In the genomic region with DNA sequence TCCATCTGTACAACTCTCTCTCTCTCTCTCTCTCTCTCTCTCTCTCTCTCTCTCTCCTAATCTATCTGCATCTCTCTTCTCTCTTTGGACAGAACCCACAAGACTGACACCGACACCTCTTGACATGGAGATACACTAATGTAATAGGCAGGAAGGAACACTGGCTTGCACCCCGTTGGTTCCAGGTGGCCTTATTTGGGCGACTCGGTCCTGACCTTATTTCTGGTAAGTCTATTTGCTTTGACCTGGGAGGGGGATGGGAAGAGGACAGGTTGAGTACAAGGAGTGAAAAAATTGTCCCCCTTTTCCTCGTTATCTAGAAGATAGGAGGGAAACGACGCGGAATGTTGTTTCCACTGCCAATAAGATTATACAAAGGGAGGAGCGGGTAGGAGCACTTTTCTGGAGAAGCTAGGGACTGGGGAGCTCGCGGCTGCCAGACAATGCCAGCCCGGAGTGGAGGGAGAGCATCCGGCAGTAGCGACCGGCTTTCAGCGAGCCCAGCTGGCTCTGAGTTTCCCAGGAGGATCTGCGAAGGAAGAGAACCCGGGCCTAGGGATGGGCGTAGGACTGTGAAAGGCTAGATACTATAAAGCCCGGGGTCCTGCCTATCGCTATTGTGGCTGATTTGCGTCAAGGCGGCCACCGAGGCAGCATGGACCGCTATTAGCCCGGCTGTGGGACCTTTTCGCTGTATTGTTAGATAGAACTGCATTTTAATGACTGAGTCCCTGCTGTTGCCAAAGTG, we compare ENCODE assay signal across 9 mouse cellular contexts. TPM values are rescaled to one million over a fixed set of nuclear protein-coding genes. Genes with fewer than 3 reads are reported as not detected.
A peak's percentile ranks its signal among the peaks of the same experiment; 100 is the strongest.
DNase-seq lines count a peak whose midpoint lies in the region; ATAC-seq and TF ChIP-seq lines count a peak whose summit lies in the region.
"Had no signal": no experiment of that assay in that cellular context is flagged by ENCODE, and none has a peak within 500 bp of the region (broad histone marks: within the 10 kb centered on the region; RNA-seq: fewer than 3 reads in every experiment).

No protein-coding gene starts in this region.

- TF ChIP-seq POLR2A in limb, embryonic 14.5 days (IDR thresholded peaks at IDR 0.05; ENCODE audit: borderline replicate concordance, extremely low read depth, insufficient read depth, insufficient read length) = no peak

- no peaks in the 10 kb centered on the region for H3K9me3 ChIP-seq in kidney, embryonic 16.5 days (ENCODE audit: low read length)
- no peaks in the 10 kb centered on the region for H3K9me3 ChIP-seq in forebrain, embryonic 12.5 days
- H3K9me3 ChIP-seq in limb, embryonic 14.5 days (ENCODE audit: control insufficient read depth, low read length) = no peaks in the 10 kb centered on the region

- 0% methylated on average over 27 of the region's 27 CpGs for WGBS in kidney, embryonic 16.5 days
- WGBS in forebrain, embryonic 12.5 days = 1% methylated on average over 27 of the region's 27 CpGs
- under 1% methylated on average over 27 of the region's 27 CpGs for WGBS in limb, embryonic 14.5 days

- no peak overlapping the region for H3K9ac ChIP-seq in kidney, embryonic 16.5 days (replicated peaks; ENCODE audit: low read length)
- H3K9ac ChIP-seq in forebrain, embryonic 12.5 days = peak overlapping the region; percentile 56; the same call in 1 of the 2 replicates
- H3K9ac ChIP-seq in limb, embryonic 14.5 days (ENCODE audit: low read depth, low read length, severe bottlenecking) = no peak overlapping the region

- no peak for DNase-seq in kidney, adult 8-10 months
- peak; percentile 59 for DNase-seq in cerebellum, adult 11 months
- no peak for DNase-seq in limb, embryonic 14.5 days (ENCODE audit: low spot score)
- no peak for DNase-seq in spleen, adult 12 weeks (ENCODE audit: low spot score)
- no peak for DNase-seq in urinary bladder, postnatal 4 days (ENCODE audit: low spot score in 2 of 2)
- no peak for DNase-seq in adrenal gland, adult 2 months

- H3K27ac ChIP-seq in kidney, embryonic 16.5 days (ENCODE audit: low read length) = no peak overlapping the region
- H3K27ac ChIP-seq in forebrain, embryonic 12.5 days = peak overlapping the region; percentile 68
- no peak overlapping the region for H3K27ac ChIP-seq in limb, embryonic 14.5 days (replicated peaks; ENCODE audit: low read depth, low read length)

- no peak for ATAC-seq in kidney, embryonic 16.5 days (ENCODE audit: low FRiP score, low TSS enrichment)
- ATAC-seq in forebrain, embryonic 12.5 days (ENCODE audit: low FRiP score) = no peak
- no peak for ATAC-seq in limb, embryonic 14.5 days (ENCODE audit: low FRiP score, low read depth)

- peak overlapping the region; percentile 19 for H3K4me3 ChIP-seq in kidney, embryonic 16.5 days (ENCODE audit: low read length)
- H3K4me3 ChIP-seq in forebrain, embryonic 12.5 days (replicated peaks) = peak overlapping the region; percentile 39
- H3K4me3 ChIP-seq in limb, embryonic 14.5 days (replicated peaks; ENCODE audit: low read length) = 0 out of 2 replicates have a peak overlapping the region, but pooled peaks have one; percentile 16

- peaks cover 98% of the 10 kb centered on the region for H3K27me3 ChIP-seq in kidney, embryonic 16.5 days (ENCODE audit: insufficient read depth, low read length)
- peaks cover 93% of the 10 kb centered on the region for H3K27me3 ChIP-seq in forebrain, embryonic 12.5 days
- H3K27me3 ChIP-seq in limb, embryonic 14.5 days (ENCODE audit: control insufficient read depth, insufficient read depth, low read length) = peaks cover 92% of the 10 kb centered on the region

- H3K36me3 ChIP-seq in kidney, embryonic 16.5 days (ENCODE audit: insufficient read depth, low read length) = no peaks in the 10 kb centered on the region
- no peaks in the 10 kb centered on the region for H3K36me3 ChIP-seq in forebrain, embryonic 12.5 days (replicated peaks)
- H3K36me3 ChIP-seq in limb, embryonic 14.5 days (ENCODE audit: control insufficient read depth, insufficient read depth, low read length) = no peaks in the 10 kb centered on the region
- H3K36me3 ChIP-seq: G1E had no signal

- H3K4me1 ChIP-seq in kidney, embryonic 16.5 days (ENCODE audit: insufficient read depth, low read length) = peaks cover 15% of the 10 kb centered on the region
- H3K4me1 ChIP-seq in forebrain, embryonic 12.5 days = peaks cover 53% of the 10 kb centered on the region
- H3K4me1 ChIP-seq in limb, embryonic 14.5 days (ENCODE audit: control insufficient read depth, insufficient read depth, low read length) = no peaks in the 10 kb centered on the region

- peak overlapping the region; percentile 7 for H3K4me2 ChIP-seq in kidney, embryonic 16.5 days (replicated peaks; ENCODE audit: low read depth, low read length)
- peak overlapping the region; percentile 56 for H3K4me2 ChIP-seq in forebrain, embryonic 12.5 days
- peak overlapping the region; percentile 27; the same call in 1 of the 2 replicates for H3K4me2 ChIP-seq in limb, embryonic 14.5 days (replicated peaks; ENCODE audit: low read depth, low read length, severe bottlenecking)

RNA-seq across cellular contexts. Expression of gene Prdm8, which starts 14.1 kb away (rescaled TPM):
- 0.04 TPM in 1 of 2 replicates, not detected in the other for polyA plus RNA-seq in kidney, embryonic 16.5 days (2015; fragmentation: Nextera tagmentation; extraction: Ambion mirVana)
- polyA plus RNA-seq in forebrain, embryonic 12.5 days (2016; fragmentation: Nextera tagmentation; extraction: Ambion mirVana) = 3.0 and 3.2 TPM in 2 replicates
- polyA plus RNA-seq in limb, embryonic 14.5 days (2012; rRNA removed) = 1.7 and 2.0 TPM in 2 replicates
- 0.54 and 0.58 TPM in 2 replicates for polyA plus RNA-seq in limb, embryonic 14.5 days (2014; fragmentation: Nextera tagmentation; extraction: Ambion mirVana)
- under 1 TPM; 0.09 to 0.24 TPM for total RNA-seq in adrenal gland, adult 2 months (2021)
- 0.09 and 0.12 TPM in 2 replicates for polyA plus RNA-seq in adrenal gland, adult 2 months (2012; rRNA removed)
- total RNA-seq: G1E had no signal
- polyA plus RNA-seq: G1E had no signal
